Mouse (Mus musculus) urinary bladder, postnatal 10 days (tissue): ENCODE measurements around the gene Ksr2.
A peak's percentile ranks its signal among the peaks of the same experiment; 100 is the strongest.
"Not testable (repeated sequence)": the region's sequence is repeated elsewhere in the genome, so short reads cannot be mapped to it uniquely, and the experiment has no call there.

Experiments used
- DNase-seq: peaks from one replicate; pipeline ENCODE4 v3.0.0; 2022; ENCODE audit warnings: low spot score

The Ksr2 gene

GRCm38 (mm10) chr5:117413507-117414501 lies at the start of gene Ksr2:
Gene Ksr2, plus strand, starts transcription at chr5:117414000.
- DNase-seq: no peak

- no peak for DNase-seq
Observed at GRCm38 (mm10) chr5:117364821-117365220, 49.0 kb upstream of the Ksr2 start.

- DNase-seq: no peak
Observed at GRCm38 (mm10) chr5:117365904-117366561, 47.8 kb upstream of the Ksr2 start.

- no peak for DNase-seq
Observed at GRCm38 (mm10) chr5:117367206-117367605, 46.6 kb upstream of the Ksr2 start.

GRCm38 (mm10) chr5:117370592-117370991 lies 43.2 kb upstream of the Ksr2 start:
- no peak for DNase-seq

- no peak for DNase-seq
Observed at GRCm38 (mm10) chr5:117373418-117373817, 40.4 kb upstream of the Ksr2 start.

GRCm38 (mm10) chr5:117374372-117375049 lies 39.3 kb upstream of the Ksr2 start:
- DNase-seq: no peak

- no peak for DNase-seq
Observed at GRCm38 (mm10) chr5:117376331-117376761, 37.5 kb upstream of the Ksr2 start.

- DNase-seq: not testable (repeated sequence)
Observed at GRCm38 (mm10) chr5:117377731-117378130, 36.1 kb upstream of the Ksr2 start.

GRCm38 (mm10) chr5:117380199-117380598 lies 33.6 kb upstream of the Ksr2 start:
- no peak for DNase-seq

- no peak for DNase-seq
Observed at GRCm38 (mm10) chr5:117381785-117382184, 32.0 kb upstream of the Ksr2 start.

- DNase-seq: no peak
Observed at GRCm38 (mm10) chr5:117383198-117383597, 30.6 kb upstream of the Ksr2 start.

- no peak for DNase-seq
Observed at GRCm38 (mm10) chr5:117388296-117388751, 25.5 kb upstream of the Ksr2 start.

GRCm38 (mm10) chr5:117388877-117389276 lies 24.9 kb upstream of the Ksr2 start, which contains the start of gene Rfc5:
Gene Rfc5, minus strand, starts transcription at chr5:117389047.
- DNase-seq: peak; percentile 90

GRCm38 (mm10) chr5:117390895-117391294 lies 22.9 kb upstream of the Ksr2 start:
- no peak for DNase-seq

- DNase-seq: no peak
Observed at GRCm38 (mm10) chr5:117395834-117396233, 18.0 kb upstream of the Ksr2 start.

GRCm38 (mm10) chr5:117396596-117397014 lies 17.2 kb upstream of the Ksr2 start:
- no peak for DNase-seq

- DNase-seq: no peak
Observed at GRCm38 (mm10) chr5:117397371-117397770, 16.4 kb upstream of the Ksr2 start.

- no peak for DNase-seq
Observed at GRCm38 (mm10) chr5:117398007-117398550, 15.7 kb upstream of the Ksr2 start.

GRCm38 (mm10) chr5:117399281-117399680 lies 14.5 kb upstream of the Ksr2 start:
- DNase-seq: no peak

GRCm38 (mm10) chr5:117403609-117404008 lies 10.2 kb upstream of the Ksr2 start:
- DNase-seq: no peak

GRCm38 (mm10) chr5:117404671-117405070 lies 9.1 kb upstream of the Ksr2 start:
- DNase-seq: not testable (repeated sequence)
